Mouse (Mus musculus): Measurements from ENCODE around the gene Dusp27.

The Dusp27 gene

DNA sequence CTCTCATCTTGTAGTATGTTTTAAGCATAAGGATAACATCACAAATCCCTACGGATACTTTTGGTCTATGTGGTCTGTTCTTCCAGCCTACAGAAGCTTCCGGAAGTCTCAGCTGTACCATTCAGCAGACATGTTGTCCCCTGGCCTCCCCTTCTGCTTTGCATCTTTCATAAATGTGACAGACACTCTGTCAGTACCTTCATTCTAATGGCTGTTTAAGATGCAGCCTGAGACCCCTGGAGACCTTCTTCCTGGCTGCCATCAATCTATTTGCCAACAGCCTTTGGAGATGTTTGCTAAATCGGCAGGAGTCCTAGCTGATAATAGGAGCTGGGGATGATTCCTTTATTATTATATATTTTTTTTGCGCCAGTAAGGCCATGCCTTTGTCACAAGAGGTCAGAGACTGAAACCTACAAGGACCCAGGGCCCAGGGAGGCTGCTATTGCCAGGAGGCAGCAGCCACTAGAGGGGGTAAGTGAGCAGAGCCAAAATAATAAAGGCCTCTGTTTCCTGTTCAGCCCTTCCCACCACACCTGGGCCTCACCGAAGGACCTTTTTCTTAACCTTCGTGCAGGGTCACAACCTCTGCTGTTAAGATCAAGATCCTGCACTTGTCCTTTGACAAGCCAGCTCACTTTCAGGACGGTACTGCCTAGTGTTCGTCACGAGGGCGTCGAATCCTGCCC is 24.7 kb downstream of the Dusp27 start:
- peak; percentile 68 for DNase-seq (ENCODE audit: low read depth)

DNA sequence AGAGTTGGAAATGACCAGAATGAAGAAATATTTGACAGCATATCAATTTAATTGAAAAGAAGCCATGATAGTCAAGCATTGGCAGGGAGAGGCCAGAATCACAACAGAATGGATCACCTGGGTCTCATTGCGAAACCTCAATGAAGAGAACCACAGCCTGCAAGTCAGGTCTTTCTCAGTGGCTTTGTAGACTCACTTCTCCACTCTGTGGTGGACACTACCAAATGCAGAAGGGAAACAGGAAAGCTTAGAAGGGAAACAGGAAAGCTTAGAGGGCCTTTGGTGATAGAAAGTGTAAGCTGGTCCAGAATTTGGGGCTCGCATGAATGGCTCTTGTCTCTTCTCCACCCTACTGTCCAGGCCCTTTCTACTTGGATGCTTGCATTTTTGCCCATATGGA is 29.6 kb downstream of the Dusp27 start:
- DNase-seq (ENCODE audit: low read depth): no peak

DNA sequence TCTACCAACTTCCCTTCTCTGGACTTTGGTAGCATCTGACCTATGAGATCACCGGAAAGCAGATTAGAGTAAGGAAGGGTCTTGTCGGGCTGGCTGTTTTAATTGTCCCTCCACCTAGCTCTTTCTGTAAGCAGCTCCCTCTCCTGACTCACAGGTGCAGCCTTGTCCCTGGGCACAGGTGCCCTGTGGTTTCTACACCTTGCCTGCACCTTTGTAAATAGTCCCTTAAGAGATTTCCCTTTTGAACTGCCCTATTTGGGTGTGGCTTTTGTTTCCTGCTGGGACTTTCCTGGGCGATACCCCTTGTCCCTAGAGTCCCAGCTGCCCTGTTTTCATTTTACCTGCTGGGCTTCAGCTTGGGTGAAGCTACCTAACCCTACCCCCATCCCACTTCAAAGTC is 33.3 kb downstream of the Dusp27 start:
- DNase-seq (ENCODE audit: low read depth): no peak

DNA sequence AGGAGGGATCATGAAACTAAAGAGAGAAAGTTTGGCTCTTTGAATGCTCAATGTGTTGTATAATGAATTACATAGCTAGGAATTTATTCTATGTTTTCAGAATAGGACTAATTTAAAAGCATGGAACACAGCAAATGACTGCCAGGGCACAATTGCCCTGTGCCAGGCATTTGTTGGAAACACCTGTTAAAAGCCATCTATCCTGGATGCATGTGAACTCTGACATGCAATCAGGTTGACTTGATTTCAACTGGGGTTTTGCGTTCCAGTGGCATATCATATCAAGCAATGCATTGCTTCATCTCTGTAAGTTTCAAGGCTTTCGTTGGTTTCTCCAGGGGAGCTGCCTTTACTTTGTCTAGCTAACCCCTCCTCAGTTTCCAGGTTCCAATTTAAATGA is 37.4 kb downstream of the Dusp27 start:
- DNase-seq (ENCODE audit: low read depth): no peak

DNA sequence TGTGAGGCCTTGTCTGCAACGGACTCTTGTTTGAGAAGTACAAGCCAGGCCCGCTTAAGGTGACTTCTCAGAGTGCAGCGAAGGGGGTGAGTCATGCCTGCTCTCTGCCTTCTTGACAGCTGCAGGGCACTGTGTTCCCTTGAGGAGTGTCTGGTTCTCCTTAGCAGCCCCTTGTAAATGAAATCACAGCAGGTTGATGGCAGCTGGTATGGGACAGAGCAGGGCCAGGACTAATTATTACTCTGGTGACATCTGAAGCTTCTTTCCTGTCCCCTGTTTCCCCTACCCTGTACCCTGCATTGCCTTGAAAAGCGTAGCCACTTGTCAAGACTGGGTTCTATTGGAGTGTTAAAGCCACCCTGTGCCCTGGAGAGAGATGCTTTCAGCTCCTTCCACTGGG is 38.0 kb downstream of the Dusp27 start:
- no peak for DNase-seq (ENCODE audit: low read depth)

DNA sequence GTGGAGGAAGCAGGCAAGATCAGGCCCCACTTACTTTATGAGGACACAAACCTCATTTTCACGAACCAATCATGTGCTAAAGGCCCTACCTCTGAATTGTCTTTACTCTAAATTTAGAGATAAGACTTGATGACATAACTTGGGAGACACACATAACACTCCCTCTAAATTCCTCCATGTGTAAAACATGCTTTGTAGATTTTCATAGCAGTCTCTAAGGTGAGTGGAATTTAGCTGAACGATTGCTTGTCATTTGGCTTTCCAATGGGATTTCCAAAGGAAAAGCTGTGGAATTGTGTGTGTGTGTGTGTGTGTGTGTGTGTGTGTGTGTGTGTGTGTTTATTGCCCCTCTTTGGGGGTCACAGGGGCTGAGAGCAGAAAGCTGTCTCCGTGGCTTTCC is 38.4 kb downstream of the Dusp27 start:
- no peak for DNase-seq (ENCODE audit: low read depth)

DNA sequence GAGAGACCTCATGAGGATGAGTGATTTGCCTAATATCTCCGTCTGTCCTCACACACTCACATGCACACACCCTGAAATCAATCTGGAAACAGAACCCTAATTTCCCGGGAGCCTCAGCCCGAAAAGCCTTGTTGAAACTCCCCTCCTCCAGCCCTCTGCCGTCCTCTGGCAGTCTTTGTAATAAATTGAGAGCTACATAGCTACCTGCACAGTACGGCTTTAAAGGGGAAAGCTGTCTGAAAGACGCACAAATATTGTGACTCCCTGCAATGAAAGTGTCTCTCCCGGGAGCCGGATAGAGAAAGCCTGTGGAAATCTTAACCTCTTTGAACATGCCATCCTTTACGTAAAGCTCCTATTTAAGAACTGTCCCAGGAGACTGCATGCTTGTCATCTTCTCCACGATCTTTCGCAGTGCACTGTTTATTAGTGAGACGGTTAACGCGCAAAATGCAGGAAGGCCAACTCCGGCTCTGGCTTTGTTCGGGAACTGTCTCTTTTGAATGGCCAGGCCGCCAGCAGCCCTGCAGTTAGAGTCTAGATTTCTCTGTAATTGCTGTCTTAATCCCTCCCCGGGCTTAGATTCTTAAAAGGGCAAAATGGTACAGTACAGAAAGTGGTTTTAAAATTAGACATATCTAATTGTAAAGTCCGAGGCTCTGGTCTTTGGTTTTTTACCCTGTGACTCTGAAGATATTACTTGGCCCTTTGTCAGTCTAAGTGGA is 39.1 kb downstream of the Dusp27 start:
- no peak for DNase-seq (ENCODE audit: low read depth)

DNA sequence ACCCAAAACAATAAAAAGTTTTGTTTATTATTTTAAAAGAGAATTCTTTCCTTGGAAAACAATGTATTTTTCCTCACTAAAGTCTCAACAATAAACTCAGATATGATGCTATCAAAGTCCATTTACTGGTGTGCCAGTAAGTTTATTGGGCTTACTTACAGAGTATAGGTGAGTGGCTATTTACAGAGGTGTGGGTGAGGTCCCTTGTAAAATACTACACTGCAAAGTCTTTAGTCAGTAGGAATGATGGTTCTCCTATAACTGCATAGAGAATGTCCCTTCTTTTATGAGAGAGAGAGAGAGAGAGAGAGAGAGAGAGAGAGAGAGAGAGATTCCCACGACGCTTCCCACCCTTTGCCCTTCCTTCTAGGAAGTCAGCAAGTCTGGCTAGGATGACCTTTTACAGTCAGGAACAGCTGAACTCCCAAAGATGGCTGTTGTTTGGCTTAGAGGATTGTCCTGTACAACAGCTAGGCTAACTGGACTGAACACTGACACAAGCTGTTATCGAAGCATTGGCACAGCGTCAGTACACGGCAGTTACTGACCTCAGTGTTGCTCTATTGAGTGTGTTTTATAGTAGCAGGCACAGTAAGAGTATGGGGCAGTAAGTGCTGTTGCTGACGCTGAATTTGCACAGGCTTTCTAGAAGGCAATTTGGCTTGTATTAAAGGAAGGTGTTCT is 50.5 kb downstream of the Dusp27 start:
- no peak for DNase-seq (ENCODE audit: low read depth)

DNA sequence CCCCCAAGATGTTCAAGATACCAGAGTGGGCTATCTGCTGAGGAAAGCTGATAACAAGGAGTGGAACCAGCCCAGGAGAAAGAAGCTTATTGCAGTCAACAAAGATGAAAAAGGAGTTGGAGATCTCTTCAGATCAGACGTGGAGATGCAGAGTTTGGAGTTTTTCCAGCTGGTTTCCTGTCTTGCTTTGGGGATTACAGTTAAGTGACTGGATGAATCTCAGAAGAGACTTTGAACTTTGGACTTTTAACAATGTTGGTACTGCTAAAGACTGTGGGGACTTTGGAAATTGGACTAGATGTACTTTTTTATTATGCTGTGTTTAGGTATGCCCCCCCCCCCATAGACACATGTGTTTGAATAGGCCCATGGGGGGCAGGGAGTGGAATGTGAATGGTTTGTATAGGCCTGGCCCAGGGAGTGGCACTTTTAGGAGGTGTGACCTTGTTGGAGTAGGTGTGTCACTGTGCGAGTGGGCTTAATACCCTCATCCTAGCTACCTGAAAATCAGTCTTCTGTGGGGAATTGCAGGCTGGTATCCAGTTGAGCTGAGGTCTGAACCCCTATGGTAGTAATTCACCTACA is 59.8 kb downstream of the Dusp27 start:
- no peak for DNase-seq (ENCODE audit: low read depth)

DNA sequence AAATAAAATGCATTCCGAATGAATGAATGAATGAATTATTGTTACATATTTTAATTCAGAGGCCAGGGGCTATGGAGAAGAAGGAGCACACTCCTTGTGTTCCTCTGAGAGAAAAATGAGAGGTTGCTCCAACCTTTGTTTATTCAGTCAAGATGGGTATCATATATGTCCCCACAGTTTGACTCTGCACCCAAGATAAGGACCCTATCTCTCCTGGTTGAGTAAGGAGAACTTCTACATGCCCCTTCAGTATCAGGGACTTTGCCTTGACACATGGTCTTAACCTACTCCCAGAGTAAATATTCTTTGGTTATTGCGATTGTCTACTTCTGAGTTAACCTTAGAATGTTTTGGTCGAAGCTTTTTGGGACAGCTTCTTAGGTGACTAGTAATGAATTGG is 63.9 kb downstream of the Dusp27 start:
- DNase-seq (ENCODE audit: low read depth): no peak

DNA sequence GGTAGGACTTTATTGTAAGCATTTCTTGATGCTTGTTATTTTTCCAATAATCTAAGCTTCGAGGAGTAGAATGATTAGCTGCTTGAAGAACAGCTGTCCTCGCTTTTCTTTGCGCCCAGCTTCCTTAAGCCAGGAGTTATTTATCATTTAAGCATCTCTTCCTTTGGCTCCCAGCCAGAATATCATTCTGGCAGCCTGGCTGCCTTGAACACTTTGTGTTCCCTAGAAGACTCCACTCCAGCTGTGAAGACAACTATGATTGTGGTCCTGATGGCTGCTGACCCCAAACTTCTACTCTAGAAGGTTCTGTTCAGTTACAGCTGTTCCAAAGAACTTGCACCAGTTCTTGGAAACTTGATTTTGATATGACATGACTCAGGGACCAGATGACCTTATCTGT is 66.2 kb downstream of the Dusp27 start:
- no peak for DNase-seq (ENCODE audit: low read depth)

DNA sequence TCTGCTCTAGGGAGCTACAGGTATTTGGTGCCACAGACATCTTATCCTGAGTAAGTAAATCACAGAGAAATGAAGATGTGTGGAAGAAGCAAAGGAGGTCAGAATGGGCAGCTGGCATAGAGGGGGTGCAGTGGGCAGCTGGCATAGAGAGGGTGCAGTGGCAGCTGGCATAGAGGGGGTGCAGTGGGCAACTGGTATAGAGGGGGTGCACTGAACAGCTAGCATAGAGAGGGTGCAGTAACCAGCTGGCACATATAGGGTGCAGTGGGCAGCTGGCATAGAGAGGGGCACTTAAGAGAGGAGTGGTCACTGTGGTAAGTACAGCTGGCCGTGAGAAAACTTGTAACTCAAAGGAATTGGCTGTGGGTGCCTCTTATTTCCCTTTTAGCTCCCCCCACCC is 67.3 kb downstream of the Dusp27 start:
- DNase-seq (ENCODE audit: low read depth): no peak

DNA sequence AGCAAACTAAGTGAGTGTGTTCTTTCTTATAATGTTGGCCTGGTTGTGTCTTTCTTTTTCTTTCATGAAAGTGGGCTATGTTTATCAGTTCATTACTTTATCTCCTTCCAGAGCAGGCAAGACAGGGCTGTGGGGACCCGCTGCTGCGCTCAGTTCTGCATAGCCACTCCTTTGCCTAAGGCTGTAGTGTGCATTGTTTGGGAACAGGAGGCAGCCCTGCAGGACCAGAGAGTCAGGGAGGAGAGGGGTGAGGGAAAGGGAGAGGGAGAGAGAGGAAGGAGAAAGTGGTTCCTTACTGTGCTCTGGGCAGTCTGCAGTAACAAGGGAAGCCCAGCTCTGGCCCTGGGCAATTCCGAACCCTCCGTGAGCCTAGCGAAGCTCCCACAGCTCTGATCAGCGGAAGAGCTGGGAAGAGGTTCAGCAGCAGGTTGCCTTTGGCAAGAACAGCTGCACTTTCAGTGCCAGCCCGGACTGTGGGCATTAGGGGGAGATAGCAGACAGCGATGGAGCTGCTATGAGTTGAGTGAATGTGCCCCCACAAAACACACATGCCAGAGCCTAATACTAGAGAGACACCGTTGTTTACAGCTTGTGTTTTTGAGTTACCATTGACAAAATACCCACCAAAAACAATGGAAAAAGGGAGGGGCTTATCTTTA is 71.5 kb downstream of the Dusp27 start:
- no peak for DNase-seq (ENCODE audit: low read depth)

DNA sequence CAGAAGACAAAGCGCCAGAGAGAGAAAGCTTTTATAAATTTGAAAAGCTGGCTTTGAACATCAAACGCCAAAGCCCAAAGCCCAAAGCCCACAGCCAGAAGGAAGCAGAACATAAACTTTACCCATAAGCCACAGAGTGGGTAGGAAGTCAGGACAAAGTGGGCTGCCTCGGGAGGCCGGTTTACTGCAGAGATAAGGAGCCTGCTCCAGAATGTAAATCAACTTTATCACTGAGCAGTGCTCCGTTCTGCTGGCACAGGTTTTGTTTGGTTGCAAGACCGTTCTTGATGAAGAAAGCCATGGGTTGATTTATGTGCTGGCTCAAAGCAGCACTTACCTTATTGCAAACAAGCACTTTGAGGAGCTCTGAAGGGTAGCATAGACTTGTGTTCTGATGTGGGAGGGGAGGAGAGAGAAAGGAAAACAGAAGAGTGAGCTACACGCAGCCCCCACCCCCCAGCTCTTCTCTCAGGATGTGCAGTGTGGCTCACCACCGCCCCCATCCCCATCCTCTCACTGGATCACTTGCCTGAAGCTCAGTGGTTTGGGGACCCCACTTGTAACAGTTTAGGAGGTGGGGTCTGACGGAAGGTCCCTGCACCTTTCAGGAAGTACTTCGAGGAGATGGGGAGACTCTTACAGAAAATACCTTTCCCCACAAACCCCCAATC is 74.3 kb downstream of the Dusp27 start:
- DNase-seq (ENCODE audit: low read depth): no peak

DNA sequence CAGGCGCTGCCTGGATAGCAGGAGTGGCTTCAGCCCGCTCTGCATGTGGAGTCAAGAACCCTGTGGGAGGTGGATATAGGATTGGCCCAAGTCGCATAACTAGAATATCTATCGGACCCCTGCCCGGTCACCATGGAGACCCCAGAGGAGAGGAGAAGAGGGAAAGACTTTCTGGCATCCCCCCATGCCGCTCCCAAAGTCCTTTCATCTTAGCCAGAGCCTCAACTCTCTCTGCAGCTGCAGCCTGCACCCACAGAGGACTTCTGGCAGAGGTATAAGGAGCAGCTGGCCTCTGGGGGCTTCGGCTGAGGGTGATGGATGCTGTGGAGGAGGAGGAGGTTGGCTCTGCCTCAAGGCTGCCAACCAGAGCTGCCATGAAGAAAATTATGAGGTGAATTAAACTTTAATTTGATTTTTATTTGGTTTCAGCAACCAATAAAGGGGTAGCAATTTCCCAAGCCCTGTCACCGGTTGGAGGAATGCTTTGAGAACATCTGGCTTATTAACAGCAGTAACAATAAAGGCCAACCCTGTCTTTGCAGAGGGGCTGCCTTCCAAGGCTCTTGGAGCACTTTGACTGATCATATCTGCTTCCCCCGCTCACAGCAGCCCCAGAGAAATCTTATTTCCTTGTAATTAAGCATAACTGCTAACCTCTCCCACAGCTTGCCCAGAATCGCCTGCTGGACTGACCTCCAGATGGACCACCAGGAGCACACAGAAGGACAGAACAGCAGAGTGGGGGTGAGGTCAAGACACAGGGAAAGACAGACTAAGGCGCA is 78.5 kb downstream of the Dusp27 start:
- DNase-seq (ENCODE audit: low read depth): no peak

DNA sequence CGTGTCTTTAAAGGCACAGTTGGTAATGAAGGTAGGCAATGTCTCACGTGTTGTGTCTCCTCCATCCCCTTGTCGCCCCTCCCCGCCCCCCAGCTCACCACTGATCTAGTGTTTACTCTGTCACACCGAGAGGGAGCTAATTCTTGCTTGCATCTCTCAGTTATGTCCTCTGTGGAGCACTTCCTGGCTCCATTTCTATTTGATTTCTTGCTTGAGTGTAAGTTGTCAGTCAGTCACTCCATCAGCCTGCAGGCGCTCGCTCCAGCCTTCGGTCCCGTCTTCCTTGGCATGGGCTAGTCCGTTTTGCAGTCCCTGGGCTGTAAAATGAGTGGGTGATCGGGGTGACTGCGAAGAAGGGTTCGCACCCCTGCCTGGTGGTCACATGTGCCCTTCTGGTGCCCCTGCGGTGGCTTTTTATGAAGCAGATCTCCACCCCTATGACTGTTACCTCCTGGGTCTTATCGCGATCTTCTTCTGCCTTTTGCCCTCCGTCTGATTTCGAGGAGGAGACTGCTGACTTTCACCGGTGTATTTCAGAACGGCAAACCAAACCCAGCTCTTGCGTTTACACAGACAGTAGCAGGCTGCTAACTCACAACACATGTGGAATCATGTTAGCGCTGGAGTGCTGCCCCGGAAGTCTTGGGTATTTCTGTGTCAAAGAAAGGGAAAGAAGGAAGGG is 79.4 kb downstream of the Dusp27 start:
- DNase-seq (ENCODE audit: low read depth): peak; percentile 64

Data from induced T-regulatory cell, adult 2 months (primary cell).